Mouse (Mus musculus) midbrain, embryonic 11.5 days (tissue): Measurements from ENCODE around the gene Olfr633. TPM values are rescaled to one million over a fixed set of nuclear protein-coding genes. Genes with fewer than 3 reads are reported as not detected.
"Not testable (repeated sequence)": the region's sequence is repeated elsewhere in the genome, so short reads cannot be mapped to it uniquely, and the experiment has no call there.

Experiments
- ATAC-seq: fragments of 200-750 bp; cut with Nextera tagmentation; 2 replicates; pipeline ENCODE4 v1.8.0; 2017; ENCODE audit warnings: moderate TSS enrichment, moderate library complexity; ENCODE audit not compliant: low FRiP score
- DNase-seq: peaks from one replicate; pipeline ENCODE4 v3.0.0; 2015; ENCODE audit warnings: low spot score; ENCODE audit errors: missing footprints
- H3K27ac ChIP-seq: fragments of 300-500 bp; sonication (generic); 2 replicates; pipeline ENCODE4 v1.5.1; 2014; ENCODE audit warnings: low read depth, low read length
- H3K27me3 ChIP-seq: fragments of 300-500 bp; sonication (generic); 2 replicates; pipeline ENCODE4 v1.6.1; 2014; ENCODE audit warnings: mild to moderate bottlenecking, low read length, moderate library complexity, mixed read lengths; ENCODE audit not compliant: control insufficient read depth, insufficient read depth
- H3K36me3 ChIP-seq: fragments of 300-500 bp; sonication (generic); 2 replicates; pipeline ENCODE4 v1.6.1; 2014; ENCODE audit warnings: mild to moderate bottlenecking, low read length, moderate library complexity, mixed read lengths; ENCODE audit not compliant: control insufficient read depth, insufficient read depth
- H3K4me1 ChIP-seq: fragments of 300-500 bp; sonication (generic); 2 replicates; pipeline ENCODE4 v1.6.1; 2014; ENCODE audit warnings: low read length; ENCODE audit not compliant: control insufficient read depth, insufficient read depth
- H3K4me2 ChIP-seq: fragments of 300-500 bp; sonication (generic); 2 replicates; pipeline ENCODE4 v1.6.1; 2014; ENCODE audit warnings: mild to moderate bottlenecking, moderate library complexity
- H3K4me3 ChIP-seq: fragments of 300-500 bp; sonication (generic); 2 replicates; pipeline ENCODE4 v1.5.1; 2014; ENCODE audit warnings: low read depth, low read length
- H3K9ac ChIP-seq: fragments of 300-500 bp; sonication (generic); 2 replicates; pipeline ENCODE4 v1.6.1; 2014; ENCODE audit warnings: low read length
- H3K9me3 ChIP-seq: fragments of 300-500 bp; sonication (generic); 2 replicates; pipeline ENCODE4 v1.6.1; 2016; ENCODE audit warnings: low read length; ENCODE audit not compliant: control insufficient read depth
- WGBS: fragments of 180-500 bp; shearing (Covaris S2); extraction: QIAGEN DNeasy Blood & Tissue Kit; methylation state at CpG from one replicate; pipeline ENCODE4 v1.1.7; 2014; 5-methylcytosine and 5-hydroxymethylcytosine counted together
- polyA plus RNA-seq: library from polyadenylated mRNA; unstranded; fragments of >200 nt; fragmentation: Nextera tagmentation; extraction: Ambion mirVana; gene quantifications from 2 replicates; pipeline ENCODE4 v1.2.1, GENCODE M21; 2014

The Olfr633 gene
- not detected in 2 replicates for polyA plus RNA-seq

DNA sequence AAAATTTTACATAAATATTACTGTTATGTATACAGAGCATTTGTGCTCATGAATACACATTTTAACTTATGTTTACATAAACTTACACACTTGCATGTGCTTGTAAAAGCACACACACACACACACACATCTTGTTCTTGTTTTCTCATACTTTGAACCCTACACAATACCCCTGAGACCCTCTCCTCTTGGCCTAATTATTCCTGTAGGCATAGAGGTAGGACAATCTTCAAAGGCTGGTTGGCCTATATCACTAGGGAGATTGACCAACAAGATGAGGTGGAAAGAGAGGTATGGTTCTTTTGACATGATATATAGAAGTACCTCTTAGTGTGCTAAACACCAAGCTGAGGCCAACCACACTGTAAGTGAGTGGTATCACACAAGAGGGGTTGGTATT, at the start of gene Olfr633:
Gene Olfr633, plus strand, starts transcription at position 301 of the 400 bp plus-strand sequence.
- Histone ChIP-seq H3K36me3 (no peaks in the 10 kb centered on the region), H3K9ac (no peak within 1 kb of the TSS), H3K9me3 (no peaks in the 10 kb centered on the region), H3K27me3 (no peaks in the 10 kb centered on the region), H3K4me2 (no peak within 1 kb of the TSS), H3K4me3 (no peak within 1 kb of the TSS), H3K27ac (no peak within 1 kb of the TSS), H3K4me1 (no peaks in the 10 kb centered on the region)
- no peak for DNase-seq
- no peak for ATAC-seq

DNA sequence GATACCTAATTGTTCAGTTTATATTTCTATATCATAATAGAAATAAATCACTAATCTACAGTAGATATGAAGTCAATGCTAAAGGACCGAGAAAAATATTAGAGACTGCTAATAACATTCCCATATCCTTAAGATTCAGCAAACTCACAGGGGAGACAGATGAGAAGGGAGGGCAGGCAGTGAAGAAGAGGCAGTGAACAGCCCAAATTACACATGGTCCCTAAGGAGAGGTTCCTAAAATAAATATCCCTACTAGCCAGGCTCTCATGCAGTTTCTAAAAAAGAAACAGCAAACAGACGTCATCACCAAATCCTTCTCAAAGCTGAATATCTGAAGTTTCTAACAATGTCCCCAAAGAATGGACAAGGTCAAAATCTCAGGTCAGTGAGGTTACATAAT, 41.0 kb upstream of the Olfr633 start, which contains the start of gene Olfr65:
Gene Olfr65, plus strand, starts transcription at position 301 of the 400 bp plus-strand sequence.
- no peak within 1 kb of the TSS for H3K4me3 ChIP-seq
- H3K36me3 ChIP-seq = no peaks in the 10 kb centered on the region
- no peak for DNase-seq
- no peak within 1 kb of the TSS for H3K4me2 ChIP-seq
- H3K27me3 ChIP-seq = no peaks in the 10 kb centered on the region
- H3K9ac ChIP-seq = no peak within 1 kb of the TSS
- 89% methylated on average over 2 of the region's 2 CpGs for WGBS
- no peak for ATAC-seq
- H3K4me1 ChIP-seq = no peaks in the 10 kb centered on the region
- no peaks in the 10 kb centered on the region for H3K9me3 ChIP-seq
- H3K27ac ChIP-seq = no peak within 1 kb of the TSS

DNA sequence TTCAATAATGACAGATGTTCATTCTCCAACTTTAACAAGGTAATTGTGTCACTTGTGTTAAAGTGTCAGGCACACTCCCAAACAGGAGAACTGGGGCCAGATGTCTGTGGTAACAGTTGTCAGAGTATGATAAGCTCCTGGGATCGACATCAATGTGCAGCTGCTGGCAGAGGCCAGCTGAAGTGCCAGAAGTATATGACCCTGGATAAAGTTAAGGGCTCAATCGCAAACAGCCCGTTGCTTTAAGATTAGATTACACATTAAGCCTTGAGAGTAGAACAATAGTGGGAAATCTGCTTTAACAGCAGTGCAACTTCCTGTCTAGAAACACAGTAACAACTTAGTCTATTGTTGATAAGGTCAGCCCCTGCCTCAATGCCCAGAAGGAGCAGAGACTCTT, 34.2 kb upstream of the Olfr633 start:
- no peak overlapping the region for H3K27ac ChIP-seq
- ATAC-seq (no peak), DNase-seq (no peak)
- no peaks in the 10 kb centered on the region for H3K4me1 ChIP-seq
- H3K4me2 ChIP-seq = no peak overlapping the region
- no peaks in the 10 kb centered on the region for H3K9me3 ChIP-seq
- no peaks in the 10 kb centered on the region for H3K27me3 ChIP-seq
- H3K9ac ChIP-seq = no peak overlapping the region
- 44% methylated on average over 3 of the region's 3 CpGs for WGBS
- no peak overlapping the region for H3K4me3 ChIP-seq
- H3K36me3 ChIP-seq = no peaks in the 10 kb centered on the region

DNA sequence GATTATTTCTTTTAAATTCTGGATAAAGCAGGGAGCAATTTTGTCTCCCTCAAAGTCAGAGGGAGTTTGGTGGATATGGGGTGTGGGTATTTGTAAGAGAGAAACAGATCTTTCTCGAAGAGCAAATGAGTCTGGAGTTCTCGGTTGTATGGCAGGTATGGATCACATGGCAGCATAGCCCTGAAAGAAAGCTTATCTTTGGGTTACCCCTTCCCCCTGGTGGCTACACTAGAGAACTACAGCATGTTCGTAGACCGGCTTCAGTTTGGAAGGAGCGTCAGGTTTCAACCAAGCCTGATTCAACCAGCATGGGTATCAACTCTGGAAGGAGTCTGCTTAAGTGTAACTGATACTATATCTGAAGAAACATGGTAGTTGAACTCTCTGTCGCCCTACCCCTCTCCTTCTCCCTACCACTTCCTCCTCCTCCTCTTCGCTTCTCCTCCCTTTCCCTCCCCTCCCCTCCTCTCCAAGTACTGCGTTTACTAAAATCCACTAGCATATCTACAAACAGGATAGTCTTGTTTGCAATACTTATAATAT, 31.2 kb upstream of the Olfr633 start:
- no peaks in the 10 kb centered on the region for H3K9me3 ChIP-seq
- H3K36me3 ChIP-seq = no peaks in the 10 kb centered on the region
- no peak overlapping the region for H3K4me3 ChIP-seq
- H3K4me2 ChIP-seq = no peak overlapping the region
- 46% methylated on average over 8 of the region's 8 CpGs for WGBS
- no peak overlapping the region for H3K9ac ChIP-seq
- H3K27ac ChIP-seq = no peak overlapping the region
- DNase-seq (no peak), ATAC-seq (peak; percentile 33; the same call in 1 of the 2 replicates)
- H3K27me3 ChIP-seq = no peaks in the 10 kb centered on the region
- no peaks in the 10 kb centered on the region for H3K4me1 ChIP-seq

DNA sequence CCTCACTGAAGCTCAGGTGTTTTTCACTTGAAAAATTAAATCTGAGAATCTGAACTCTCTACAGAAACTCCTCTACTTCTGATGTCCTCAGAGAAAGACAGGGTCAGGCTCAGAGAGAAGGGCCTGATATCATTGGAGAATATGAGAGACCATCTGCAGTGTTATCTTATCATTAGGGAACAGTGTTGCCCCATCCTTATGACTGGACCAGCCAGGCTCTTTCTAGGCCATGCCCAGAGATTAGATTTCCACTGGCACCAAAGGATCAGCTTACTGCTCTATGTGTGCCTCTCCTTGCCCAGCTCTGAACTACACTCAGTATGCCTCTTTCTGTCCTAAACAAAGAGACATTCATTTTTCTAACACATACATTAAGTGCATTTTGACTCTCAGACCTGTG, 28.9 kb upstream of the Olfr633 start:
- Histone ChIP-seq H3K4me3 (no peak overlapping the region), H3K36me3 (no peaks in the 10 kb centered on the region), H3K27me3 (no peaks in the 10 kb centered on the region), H3K9me3 (no peaks in the 10 kb centered on the region), H3K4me2 (no peak overlapping the region), H3K9ac (no peak overlapping the region), H3K27ac (no peak overlapping the region), H3K4me1 (no peaks in the 10 kb centered on the region)
- DNase-seq (no peak), ATAC-seq (no peak)

DNA sequence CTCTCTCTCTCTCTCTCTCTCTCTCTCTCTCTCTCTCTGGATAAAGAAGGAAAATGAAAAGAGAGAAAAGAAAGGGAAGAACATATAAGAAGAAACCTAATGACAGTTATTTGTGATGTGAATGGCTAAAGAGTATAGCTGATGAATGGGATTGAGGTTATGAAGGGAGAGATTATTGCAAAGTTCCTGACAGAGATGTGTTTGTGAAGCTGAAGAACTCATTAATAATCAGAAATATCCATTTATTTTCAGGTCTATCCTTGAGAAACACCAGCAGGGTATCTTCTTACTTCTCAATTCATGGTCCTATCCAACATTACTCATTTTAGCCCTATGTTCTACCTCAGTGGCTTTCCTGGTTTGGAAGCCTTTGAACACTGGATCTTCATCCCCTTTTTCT, 15.7 kb upstream of the Olfr633 start, which contains the start of gene Olfr631:
Gene Olfr631, plus strand, starts transcription at position 301 of the 400 bp plus-strand sequence.
- Histone ChIP-seq H3K4me3 (no peak within 1 kb of the TSS), H3K27me3 (no peaks in the 10 kb centered on the region), H3K4me2 (no peak within 1 kb of the TSS), H3K9me3 (no peaks in the 10 kb centered on the region), H3K36me3 (no peaks in the 10 kb centered on the region), H3K4me1 (no peaks in the 10 kb centered on the region), H3K27ac (no peak within 1 kb of the TSS), H3K9ac (no peak within 1 kb of the TSS)
- DNase-seq (no peak), ATAC-seq (no peak)

DNA sequence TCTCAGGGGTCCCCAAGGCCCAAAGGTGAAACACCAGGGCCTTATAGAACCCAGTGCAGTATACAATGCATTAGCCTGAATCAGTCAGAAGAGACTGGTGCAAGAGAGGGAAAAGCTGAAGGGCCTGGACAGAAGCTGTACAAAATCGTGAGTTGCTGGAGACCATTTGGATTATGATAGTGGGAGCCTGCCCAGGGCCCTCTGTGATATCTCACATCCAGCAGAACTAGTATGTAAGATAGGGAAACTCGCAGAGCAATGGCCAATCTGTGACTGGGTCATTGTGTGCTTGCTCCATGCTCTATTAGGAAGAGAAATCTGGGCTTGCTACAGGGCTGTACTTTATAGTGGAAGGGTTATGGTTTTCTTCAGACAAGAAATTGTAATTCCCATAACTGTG, 10.0 kb upstream of the Olfr633 start, which contains the start of gene Olfr632:
Gene Olfr632, plus strand, starts transcription at position 84 of the 400 bp plus-strand sequence.
- Histone ChIP-seq H3K4me1 (no peaks in the 10 kb centered on the region), H3K9me3 (no peaks in the 10 kb centered on the region), H3K9ac (no peak within 1 kb of the TSS), H3K27ac (no peak within 1 kb of the TSS), H3K4me3 (no peak within 1 kb of the TSS), H3K4me2 (no peak within 1 kb of the TSS), H3K36me3 (no peaks in the 10 kb centered on the region), H3K27me3 (no peaks in the 10 kb centered on the region)
- ATAC-seq = no peak
- no peak for DNase-seq
- WGBS = 82% methylated on average over 2 of the region's 2 CpGs

DNA sequence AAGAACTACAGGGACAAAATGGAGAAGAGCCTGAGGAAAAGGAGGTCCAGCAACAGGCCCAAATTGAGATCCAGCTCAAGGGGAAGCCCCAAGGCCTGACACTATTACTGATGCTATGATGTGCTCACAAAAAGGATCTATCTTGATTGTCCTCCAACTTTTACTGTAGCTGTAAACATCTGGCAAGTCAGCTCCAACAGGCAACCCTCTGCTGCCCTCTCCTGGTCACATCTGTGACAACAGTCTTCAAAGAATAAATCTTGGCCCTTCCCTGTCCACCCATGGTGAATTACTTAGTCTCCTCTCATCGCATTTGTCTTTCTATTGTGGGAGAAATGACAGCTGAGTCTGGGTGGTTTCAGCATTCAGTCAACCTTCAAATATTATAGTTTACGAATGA, 1.5 kb upstream of the Olfr633 start:
- Histone ChIP-seq H3K27ac (no peak overlapping the region), H3K9ac (no peak overlapping the region), H3K9me3 (no peaks in the 10 kb centered on the region), H3K4me3 (no peak overlapping the region), H3K27me3 (no peaks in the 10 kb centered on the region), H3K4me1 (no peaks in the 10 kb centered on the region), H3K36me3 (no peaks in the 10 kb centered on the region), H3K4me2 (no peak overlapping the region)
- ATAC-seq = no peak
- 39% methylated on average over 2 of the region's 2 CpGs for WGBS
- peak; percentile 90 for DNase-seq

DNA sequence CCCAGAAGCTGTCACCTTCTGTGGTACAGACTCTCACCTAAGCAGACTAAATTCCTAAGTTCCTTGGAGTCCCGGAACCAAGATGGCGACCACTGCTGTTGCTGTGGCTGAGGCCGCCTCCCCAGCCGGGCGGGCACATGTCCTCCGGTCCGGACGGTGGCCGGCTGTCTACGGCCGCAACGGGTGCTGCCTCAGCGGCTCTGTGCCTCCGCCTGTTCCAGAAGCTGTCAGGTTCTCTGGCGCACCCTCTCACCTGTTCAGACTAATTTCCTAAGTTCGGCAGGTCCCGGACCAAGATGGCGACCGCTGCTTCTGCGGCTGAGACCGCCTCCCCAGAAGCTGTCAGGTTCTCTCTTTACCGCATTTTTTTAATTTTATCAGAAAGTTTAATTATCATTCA, 22.6 kb downstream of the Olfr633 start:
- not testable (repeated sequence) for DNase-seq
- 94% methylated on average over 22 of the region's 22 CpGs for WGBS

More for the DNA sequence above, 22.6 kb downstream of the Olfr633 start:
- not testable (repeated sequence) for H3K4me1 ChIP-seq, H3K9ac ChIP-seq, H3K4me2 ChIP-seq, H3K36me3 ChIP-seq, H3K4me3 ChIP-seq, ATAC-seq, H3K27me3 ChIP-seq, H3K9me3 ChIP-seq, H3K27ac ChIP-seq
